Mouse (Mus musculus): ENCODE measurements at regions not wholly inside any gene's neighbourhood (a gene's known extent, or its start where the extent isn't known, plus 50 kb on each side); places are given as distances from the start of the nearest gene placed in this dataset.

DNA sequence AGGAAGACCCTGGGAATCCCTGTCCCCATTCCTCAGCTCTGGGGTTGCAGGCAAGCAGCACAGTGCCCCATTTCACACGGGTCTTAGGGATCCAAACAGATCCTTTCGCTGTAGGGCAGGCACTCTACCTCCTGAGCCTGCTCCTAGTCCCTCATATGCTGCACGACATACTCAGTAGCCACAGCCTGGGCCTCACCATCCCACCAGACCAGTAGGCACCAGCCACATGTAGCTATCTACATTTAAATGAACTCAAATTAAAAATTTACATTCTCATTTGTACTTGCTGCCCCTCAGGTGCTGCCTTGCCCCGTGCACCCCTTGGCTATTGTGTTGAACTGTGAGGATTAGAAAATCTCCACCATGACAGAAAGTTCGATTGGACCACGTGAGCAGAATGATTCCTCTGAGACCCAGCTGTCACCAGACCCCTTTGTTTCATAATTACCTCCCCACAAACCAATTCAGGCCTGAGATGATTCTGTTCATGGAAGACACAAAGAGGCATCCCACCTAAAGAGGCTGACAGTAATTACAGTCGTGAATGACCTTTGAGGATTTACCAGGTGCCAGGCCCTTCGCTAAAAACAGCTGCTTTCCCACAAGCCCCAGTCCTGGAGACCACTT is 67.9 kb upstream of the Ctnnb1 start:
- DNase-seq (ENCODE audit: low read depth, low spot score) = no peak

DNA sequence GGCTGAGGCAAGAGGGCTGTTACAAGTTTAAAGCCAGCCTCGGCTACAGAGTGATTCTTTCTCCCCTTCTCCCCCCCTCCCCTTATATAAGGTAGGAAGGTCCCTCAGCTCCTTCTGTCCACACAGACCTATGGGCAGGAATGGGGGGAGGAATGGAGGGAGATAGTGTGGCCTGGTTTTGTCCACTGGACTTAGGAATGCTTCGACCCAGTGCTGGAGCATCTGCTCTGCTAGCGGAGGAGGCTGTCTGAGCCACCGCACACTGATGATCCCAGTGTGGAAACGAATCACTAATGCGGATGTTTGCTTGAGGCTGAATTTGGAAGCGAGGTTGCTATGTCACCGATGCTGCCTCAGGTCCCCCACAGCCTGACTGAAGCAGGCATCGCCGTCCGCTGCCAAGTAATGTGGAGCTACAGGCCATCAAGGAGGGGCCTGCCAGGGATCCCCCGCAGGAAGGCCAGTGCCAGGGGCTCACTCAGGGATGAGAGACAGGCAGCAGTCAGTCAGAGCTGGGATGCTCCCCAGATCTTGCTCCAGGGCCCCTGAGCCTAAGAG is 67.1 kb upstream of the Ctnnb1 start:
- DNase-seq (ENCODE audit: low read depth, low spot score) = no peak

GRCm38 (mm10) chr9:120864410-120864809 is 64.6 kb upstream of the Ctnnb1 start:
- no peak for DNase-seq (ENCODE audit: low read depth, low spot score)

- DNase-seq (ENCODE audit: low read depth, low spot score) = no peak
Observed at GRCm38 (mm10) chr9:120866251-120866650, 62.8 kb upstream of the Ctnnb1 start.

DNA sequence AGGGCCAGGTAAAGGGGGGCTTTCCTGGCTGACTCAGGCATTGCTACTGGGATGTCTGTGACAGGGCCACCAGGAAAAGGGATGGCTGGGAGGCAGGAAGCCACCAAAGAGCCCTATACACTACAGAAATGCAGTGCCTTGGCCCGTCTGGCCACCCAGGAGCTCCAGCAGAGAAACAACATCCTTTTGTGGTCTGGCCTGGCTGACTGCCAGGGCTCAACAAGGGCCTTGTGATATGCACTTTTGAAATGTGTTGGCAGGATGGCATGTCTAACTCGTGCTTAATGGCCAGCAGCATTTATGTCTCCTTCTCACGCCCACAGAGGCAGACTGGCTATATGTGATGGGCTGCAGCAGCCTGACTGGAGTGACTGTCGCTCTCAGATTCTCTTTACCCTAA is 62.3 kb upstream of the Ctnnb1 start:
- DNase-seq (ENCODE audit: low read depth, low spot score) = peak; percentile 48

DNA sequence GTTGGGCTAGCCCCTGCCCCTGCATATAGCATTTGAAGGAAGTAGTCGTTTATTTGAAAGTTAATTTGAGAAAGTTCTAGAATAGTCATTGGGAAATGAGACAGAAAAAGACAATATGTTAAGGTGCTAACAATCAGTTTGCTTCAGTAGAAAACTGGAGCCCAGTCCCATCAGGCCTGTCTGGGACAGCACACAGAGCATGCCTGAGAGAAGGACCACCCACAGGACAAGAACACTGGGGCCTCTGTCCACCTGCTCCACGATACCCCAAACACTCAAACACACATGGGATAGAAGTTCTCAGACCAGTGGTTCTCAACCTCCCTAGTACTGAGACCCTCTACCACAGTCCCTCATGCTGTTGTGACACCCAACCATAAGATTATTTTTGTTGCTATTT is 61.2 kb upstream of the Ctnnb1 start:
- no peak for DNase-seq (ENCODE audit: low read depth, low spot score)

DNA sequence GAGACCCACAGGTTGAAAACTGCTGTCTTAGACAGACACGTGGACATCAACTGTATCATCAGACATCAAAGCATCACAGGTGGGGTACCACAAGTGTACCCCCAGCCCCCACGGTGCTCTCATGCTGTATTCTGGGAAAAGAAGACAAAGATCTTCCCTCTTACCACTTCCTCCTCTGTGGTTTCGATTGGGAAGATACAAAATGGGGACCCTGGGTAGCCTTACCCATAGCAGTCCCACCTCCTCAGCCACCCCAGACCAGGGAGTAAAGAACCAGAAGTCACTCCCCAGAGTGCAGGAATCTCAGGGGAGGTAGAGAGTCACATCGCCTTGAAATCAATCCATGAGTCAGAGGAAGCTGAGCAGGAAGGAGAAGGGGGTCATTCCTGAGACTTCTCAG is 60.7 kb upstream of the Ctnnb1 start:
- no peak for DNase-seq (ENCODE audit: low read depth, low spot score)

- DNase-seq (ENCODE audit: low read depth, low spot score) = no peak
Observed at GRCm38 (mm10) chr9:120869432-120870081, 59.5 kb upstream of the Ctnnb1 start.

- no peak for DNase-seq (ENCODE audit: low read depth, low spot score)
Observed at GRCm38 (mm10) chr9:120873293-120873692, 55.7 kb upstream of the Ctnnb1 start.

DNA sequence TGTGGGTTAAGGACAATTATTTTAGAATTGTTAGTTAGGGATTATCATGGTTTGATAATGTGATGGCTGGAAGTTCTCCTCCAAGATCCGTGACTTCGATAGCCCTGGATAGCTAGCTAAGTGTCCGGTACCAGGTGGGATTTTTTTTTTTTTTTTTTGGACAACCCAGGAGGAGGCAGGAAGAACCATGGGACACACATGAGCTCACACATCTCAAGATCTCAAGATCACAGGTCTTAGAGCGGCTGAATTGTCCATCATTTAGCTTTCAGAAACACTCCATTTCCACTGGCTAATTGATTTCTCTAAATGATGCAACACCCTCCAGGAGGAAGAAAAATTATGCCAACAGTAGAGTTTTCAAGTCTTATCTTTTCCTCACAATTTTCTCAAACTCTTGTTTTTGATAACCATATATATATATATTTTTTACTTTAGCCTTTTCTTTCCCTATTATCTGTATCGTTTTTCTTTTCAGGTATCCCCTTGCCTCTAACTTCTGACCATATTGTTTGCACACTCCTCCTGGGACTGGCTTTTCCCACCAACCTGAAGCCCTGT is 54.5 kb upstream of the Ctnnb1 start:
- DNase-seq (ENCODE audit: low read depth, low spot score) = no peak

DNA sequence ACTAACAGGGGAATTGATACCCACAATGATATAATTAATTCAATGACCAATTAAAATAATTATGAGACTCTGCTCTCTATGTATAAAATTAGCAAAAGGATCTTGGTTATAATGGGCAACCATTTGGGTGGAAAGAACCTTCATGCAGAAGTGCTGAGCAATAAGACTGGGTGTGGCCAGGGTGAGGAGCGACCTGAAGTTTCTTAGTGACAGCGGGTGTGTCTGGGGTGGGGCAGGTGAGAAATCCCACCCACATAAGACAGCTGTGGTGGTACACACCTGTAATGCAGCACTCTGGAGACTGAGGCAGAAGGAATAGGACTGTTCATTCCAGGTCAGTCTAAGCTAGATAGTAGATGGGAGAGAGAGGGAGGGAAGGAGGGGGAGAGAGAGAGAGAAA is 51.9 kb upstream of the Ctnnb1 start:
- no peak for DNase-seq (ENCODE audit: low read depth, low spot score)

Data from embryo, embryonic 11.5 days (tissue).